Mouse (Mus musculus): ENCODE measurements around the gene Rab11fip4. TPM values are rescaled to one million over a fixed set of nuclear protein-coding genes. Genes with fewer than 3 reads are reported as not detected.

The Rab11fip4 gene
- total RNA-seq (2014; rRNA removed; ENCODE audit: low replicate concordance) (2.0 TPM in 1 of 2 replicates, not detected in the other), polyA plus RNA-seq (2015; fragmentation: Nextera tagmentation; extraction: Ambion mirVana) (0.03 TPM in 1 of 2 replicates, not detected in the other)

DNA sequence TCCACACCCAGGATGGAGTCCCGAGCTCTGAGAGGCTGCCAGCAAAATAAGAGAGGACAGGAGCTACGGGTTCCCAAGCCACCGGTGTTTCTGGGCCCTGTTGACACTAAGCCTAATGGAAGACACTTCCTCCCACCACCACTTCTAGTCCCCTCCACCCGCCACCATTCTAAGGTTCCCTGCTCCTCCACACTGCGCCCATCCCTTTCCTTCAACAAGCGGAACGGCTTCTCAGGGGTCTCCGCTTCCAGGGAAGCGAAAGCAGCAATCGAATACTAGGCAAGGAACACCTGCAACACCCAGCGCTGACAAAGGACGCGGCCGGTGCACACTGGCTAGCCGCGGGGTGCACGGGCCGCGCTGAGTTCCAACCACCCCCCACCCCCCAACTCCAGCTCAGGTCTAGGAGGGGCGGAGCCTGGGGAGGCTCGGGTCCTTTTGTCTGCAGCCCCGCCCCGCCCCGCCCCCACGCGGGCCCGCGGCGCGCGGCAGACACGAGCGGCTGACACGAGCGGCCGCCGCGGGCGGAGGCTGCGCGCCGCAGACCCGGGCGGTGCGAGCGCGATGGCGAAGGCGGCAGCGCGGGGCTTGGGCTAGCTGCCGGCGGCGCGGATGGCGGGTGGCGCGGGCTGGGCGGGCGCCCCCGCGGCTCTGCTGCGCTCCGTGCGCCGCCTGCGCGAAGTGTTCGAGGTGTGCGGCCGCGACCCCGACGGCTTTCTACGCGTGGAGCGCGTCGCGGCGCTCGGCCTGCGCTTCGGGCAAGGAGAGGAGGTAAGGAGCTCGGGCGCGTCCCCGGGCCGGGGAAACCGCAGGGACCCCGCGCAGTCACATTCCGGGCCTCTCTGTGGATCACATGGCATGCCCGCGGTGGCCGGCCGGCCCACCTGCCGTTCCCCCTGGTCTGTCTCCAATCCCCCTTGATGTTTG is at the start of gene Rab11fip4:
Gene Rab11fip4 (plus strand): TSS at position 549 of the 927 bp plus-strand sequence.
- H3K4me2 ChIP-seq (ENCODE audit: low read depth, low read length), result peak within 1 kb of the TSS; percentile 89
- no peaks in the 10 kb centered on the region for H3K4me1 ChIP-seq (ENCODE audit: control insufficient read depth, insufficient read depth)
- WGBS, result 2% methylated on average over 86 of the region's 98 CpGs
- DNase-seq (ENCODE audit: low spot score) (no peak), ATAC-seq (ENCODE audit: insufficient read depth, low read depth) (no peak; the same call in 1 of the 2 replicates)
- peak within 1 kb of the TSS; percentile 52 for H3K4me3 ChIP-seq (ENCODE audit: low read depth, low read length)
- H3K27ac ChIP-seq (ENCODE audit: low read depth), result no peak within 1 kb of the TSS
- H3K9ac ChIP-seq (replicated peaks; ENCODE audit: low read depth, low read length), result 0 out of 2 replicates have a peak within 1 kb of the TSS, but pooled peaks have one; percentile 5
- H3K27me3 ChIP-seq (ENCODE audit: control insufficient read depth, insufficient read depth, low read length), result peaks cover 70% of the 10 kb centered on the region
- no peaks in the 10 kb centered on the region for H3K9me3 ChIP-seq (replicated peaks; ENCODE audit: control insufficient read depth, low read length)
- no peak for TF ChIP-seq CTCF (IDR thresholded peaks at IDR 0.05; ENCODE audit: low read depth)
- no peak for TF ChIP-seq EP300 (IDR thresholded peaks at IDR 0.05; ENCODE audit: low read depth)
- H3K36me3 ChIP-seq (replicated peaks; ENCODE audit: control insufficient read depth, insufficient read depth, low read length), result no peaks in the 10 kb centered on the region

DNA sequence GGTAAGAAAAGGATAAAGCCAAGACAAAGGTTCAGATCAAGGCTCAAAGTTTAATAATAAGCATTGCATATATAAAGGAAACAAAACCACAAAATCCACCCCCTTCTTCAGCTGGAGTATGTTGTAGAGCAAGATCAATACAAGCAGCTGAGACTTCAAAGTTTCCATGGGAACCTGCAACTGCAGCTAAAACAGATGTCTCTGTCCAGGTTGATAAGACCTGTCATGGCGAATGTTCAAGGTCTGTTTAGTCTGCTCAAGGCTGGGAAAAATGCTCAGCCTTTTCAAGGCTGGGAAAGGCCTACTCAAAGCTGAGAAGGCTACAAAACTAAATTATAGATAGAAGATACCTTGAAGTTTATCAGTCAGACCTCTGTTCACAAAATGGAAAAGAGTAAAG is 38.4 kb upstream of the Rab11fip4 start:
- H3K4me1 ChIP-seq (ENCODE audit: control insufficient read depth, insufficient read depth), result no peaks in the 10 kb centered on the region
- 55% methylated on average over 1 of the region's 1 CpGs for WGBS
- ATAC-seq (ENCODE audit: insufficient read depth, low read depth) (no peak), DNase-seq (ENCODE audit: low spot score) (no peak)
- no peak overlapping the region for H3K9ac ChIP-seq (replicated peaks; ENCODE audit: low read depth, low read length)
- no peak overlapping the region for H3K27ac ChIP-seq (ENCODE audit: low read depth)
- TF ChIP-seq CTCF (IDR thresholded peaks at IDR 0.05; ENCODE audit: low read depth) (no peak), EP300 (IDR thresholded peaks at IDR 0.05; ENCODE audit: low read depth) (no peak)
- H3K4me2 ChIP-seq (ENCODE audit: low read depth, low read length), result no peak overlapping the region
- no peaks in the 10 kb centered on the region for H3K9me3 ChIP-seq (replicated peaks; ENCODE audit: control insufficient read depth, low read length)
- no peaks in the 10 kb centered on the region for H3K27me3 ChIP-seq (ENCODE audit: control insufficient read depth, insufficient read depth, low read length)
- H3K4me3 ChIP-seq (ENCODE audit: low read depth, low read length), result no peak overlapping the region
- peaks cover 74% of the 10 kb centered on the region for H3K36me3 ChIP-seq (replicated peaks; ENCODE audit: control insufficient read depth, insufficient read depth, low read length)

DNA sequence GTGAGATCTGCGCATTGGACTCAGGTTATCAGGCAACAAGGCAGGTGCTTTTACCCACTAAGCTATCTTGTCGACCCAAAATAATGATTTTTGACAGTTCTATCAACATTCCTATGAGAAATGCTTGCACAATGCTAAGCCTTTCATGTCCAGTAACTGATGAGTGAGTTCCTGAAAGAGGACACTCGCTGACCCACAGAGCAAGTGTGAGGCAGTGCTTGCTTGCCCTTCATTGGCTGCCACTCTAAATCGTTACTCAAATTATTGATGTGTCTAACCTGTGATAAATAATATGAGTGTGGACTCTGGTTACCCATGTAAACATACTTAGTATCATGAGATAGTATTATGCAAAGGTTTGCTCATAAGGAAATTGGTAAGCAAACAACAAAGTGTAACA is 30.5 kb upstream of the Rab11fip4 start:
- no peak for TF ChIP-seq CTCF (IDR thresholded peaks at IDR 0.05; ENCODE audit: low read depth)
- TF ChIP-seq EP300 (IDR thresholded peaks at IDR 0.05; ENCODE audit: low read depth), result no peak
- no peaks in the 10 kb centered on the region for H3K27me3 ChIP-seq (ENCODE audit: control insufficient read depth, insufficient read depth, low read length)
- no peaks in the 10 kb centered on the region for H3K4me1 ChIP-seq (ENCODE audit: control insufficient read depth, insufficient read depth)
- ATAC-seq (ENCODE audit: insufficient read depth, low read depth) (no peak), DNase-seq (ENCODE audit: low spot score) (no peak)
- 89% methylated on average over 4 of the region's 4 CpGs for WGBS
- peaks cover 78% of the 10 kb centered on the region for H3K36me3 ChIP-seq (replicated peaks; ENCODE audit: control insufficient read depth, insufficient read depth, low read length)
- no peak overlapping the region for H3K4me3 ChIP-seq (ENCODE audit: low read depth, low read length)
- no peak overlapping the region for H3K4me2 ChIP-seq (ENCODE audit: low read depth, low read length)
- no peak overlapping the region for H3K27ac ChIP-seq (ENCODE audit: low read depth)
- no peak overlapping the region for H3K9ac ChIP-seq (replicated peaks; ENCODE audit: low read depth, low read length)
- no peaks in the 10 kb centered on the region for H3K9me3 ChIP-seq (replicated peaks; ENCODE audit: control insufficient read depth, low read length)

DNA sequence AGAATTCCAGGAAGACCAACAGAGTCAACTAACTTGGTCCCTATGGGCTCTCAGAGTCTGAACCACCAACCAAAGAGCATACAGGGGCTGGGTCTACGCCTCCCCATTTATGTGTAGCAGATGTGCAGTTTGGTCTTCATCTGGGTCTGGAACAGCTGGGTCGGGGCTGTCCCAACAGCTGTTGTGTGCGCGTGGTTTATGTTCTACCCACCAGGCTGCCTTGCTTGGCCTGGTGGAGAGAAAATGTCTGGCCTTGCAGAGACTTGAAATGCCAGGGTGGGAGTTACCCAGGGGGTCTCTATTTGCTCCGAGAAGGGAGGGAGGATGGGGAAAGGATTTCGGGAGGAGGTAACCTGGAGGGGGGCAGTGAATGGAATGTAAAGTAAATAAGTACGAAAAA is 27.5 kb upstream of the Rab11fip4 start:
- ATAC-seq (ENCODE audit: insufficient read depth, low read depth) (no peak), DNase-seq (ENCODE audit: low spot score) (no peak)
- Histone ChIP-seq H3K9ac (replicated peaks; ENCODE audit: low read depth, low read length) (no peak overlapping the region), H3K4me1 (ENCODE audit: control insufficient read depth, insufficient read depth) (no peaks in the 10 kb centered on the region), H3K9me3 (replicated peaks; ENCODE audit: control insufficient read depth, low read length) (no peaks in the 10 kb centered on the region), H3K4me2 (ENCODE audit: low read depth, low read length) (no peak overlapping the region), H3K27ac (ENCODE audit: low read depth) (no peak overlapping the region), H3K27me3 (ENCODE audit: control insufficient read depth, insufficient read depth, low read length) (no peaks in the 10 kb centered on the region), H3K36me3 (replicated peaks; ENCODE audit: control insufficient read depth, insufficient read depth, low read length) (peaks cover 80% of the 10 kb centered on the region), H3K4me3 (ENCODE audit: low read depth, low read length) (no peak overlapping the region)
- TF ChIP-seq CTCF (IDR thresholded peaks at IDR 0.05; ENCODE audit: low read depth) (no peak), EP300 (IDR thresholded peaks at IDR 0.05; ENCODE audit: low read depth) (no peak)
- WGBS, result 91% methylated on average over 7 of the region's 7 CpGs

DNA sequence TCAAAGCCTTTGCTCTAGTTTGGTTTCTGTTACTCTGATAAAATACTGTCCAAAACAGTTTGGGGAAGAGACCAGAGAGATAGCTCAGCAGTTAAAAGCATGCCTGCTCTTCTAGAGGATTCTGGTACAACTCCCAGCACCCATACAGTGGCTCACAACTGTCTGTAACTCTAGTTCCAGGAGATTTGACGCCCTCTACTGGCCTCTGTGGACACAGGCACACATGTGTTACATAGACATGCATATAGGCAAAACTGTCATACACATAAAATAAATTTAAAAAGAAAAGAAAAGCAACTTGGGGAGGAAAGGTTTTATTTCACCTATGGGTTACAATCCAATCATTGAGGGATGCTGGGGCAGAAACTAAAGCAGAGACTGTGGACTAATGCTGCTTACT is 24.1 kb upstream of the Rab11fip4 start:
- DNase-seq (ENCODE audit: low spot score), result no peak
- 73% methylated on average over 1 of the region's 1 CpGs for WGBS
- Histone ChIP-seq H3K36me3 (replicated peaks; ENCODE audit: control insufficient read depth, insufficient read depth, low read length) (peaks cover 75% of the 10 kb centered on the region), H3K9me3 (replicated peaks; ENCODE audit: control insufficient read depth, low read length) (no peaks in the 10 kb centered on the region), H3K4me2 (ENCODE audit: low read depth, low read length) (no peak overlapping the region), H3K27ac (ENCODE audit: low read depth) (no peak overlapping the region), H3K4me3 (ENCODE audit: low read depth, low read length) (no peak overlapping the region), H3K9ac (replicated peaks; ENCODE audit: low read depth, low read length) (no peak overlapping the region), H3K4me1 (ENCODE audit: control insufficient read depth, insufficient read depth) (no peaks in the 10 kb centered on the region), H3K27me3 (ENCODE audit: control insufficient read depth, insufficient read depth, low read length) (no peaks in the 10 kb centered on the region)
- TF ChIP-seq EP300 (IDR thresholded peaks at IDR 0.05; ENCODE audit: low read depth), result no peak
- TF ChIP-seq CTCF (IDR thresholded peaks at IDR 0.05; ENCODE audit: low read depth), result no peak
- no peak for ATAC-seq (ENCODE audit: insufficient read depth, low read depth)
